Mouse (Mus musculus) embryo, embryonic 10.5 days (tissue): ENCODE data around the gene Gm15128.
"Not testable (repeated sequence)": the region's sequence is repeated elsewhere in the genome, so short reads cannot be mapped to it uniquely, and the experiment has no call there.

ENCODE experiments used
- DNase-seq: peaks from one replicate; pipeline ENCODE4 v3.0.0-alpha.2; 2015; ENCODE audit warnings: low spot score

The Gm15128 gene

GRCm38 (mm10) chrX:147765691-147766090, at the start of gene Gm15128:
Gm15128 (plus strand) TSS chrX:147765991.
- not testable (repeated sequence) for DNase-seq
